Mouse (Mus musculus) mature B cell (primary cell): Measurements from ENCODE around the gene Olfr1489.
"Not testable (repeated sequence)": the region's sequence is repeated elsewhere in the genome, so short reads cannot be mapped to it uniquely, and the experiment has no call there.

ENCODE experiments used
- in situ Hi-C: fragments of 300-500 bp; cut with MboI; formaldehyde crosslinking; loops from 2 replicates; pipeline ENCODE4 v1.14.3; 2019

Olfr1489 gene

DNA sequence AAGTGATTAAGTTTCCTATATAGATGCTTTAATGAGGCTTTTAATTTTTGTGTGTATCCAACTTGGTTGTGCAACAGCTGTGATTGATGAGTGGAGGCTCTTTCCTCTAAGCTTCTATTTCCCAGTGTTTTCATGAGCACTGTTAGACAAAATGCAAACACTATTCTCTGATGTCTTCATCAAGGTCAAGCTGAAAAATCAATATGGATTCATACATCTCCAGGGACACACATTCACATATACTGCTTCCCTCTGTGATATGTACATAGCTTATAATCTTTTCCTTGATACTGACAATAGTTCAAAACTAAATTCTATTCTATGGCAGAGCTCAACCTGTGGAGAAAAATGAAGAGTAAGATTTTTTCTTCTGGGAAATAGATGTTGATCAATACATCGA is at the start of gene Olfr1489:
Olfr1489 (plus strand) TSS at position 301 of the 400 bp plus-strand sequence.
- in situ Hi-C loops = no loop called here

DNA sequence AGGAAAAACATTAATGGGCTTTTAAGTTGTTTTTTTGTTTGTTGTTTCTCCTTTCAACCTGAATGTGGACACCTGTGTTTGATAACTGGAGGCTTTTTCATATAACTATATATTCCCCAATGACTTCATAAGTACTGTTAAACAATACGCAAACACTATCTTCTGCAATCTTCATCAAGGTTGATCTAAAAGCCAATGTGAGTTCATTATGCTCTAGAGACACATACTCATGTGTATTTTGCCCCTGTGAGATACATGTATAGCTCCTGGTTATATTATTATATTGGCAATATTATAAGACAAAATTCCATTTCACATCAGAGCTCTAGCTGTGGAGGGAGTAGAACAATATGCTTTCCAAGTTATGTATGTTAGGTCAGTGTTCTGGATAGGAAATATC is 48.2 kb upstream of the Olfr1489 start, which contains the start of gene Olfr1484:
Olfr1484 (plus strand) TSS at position 301 of the 400 bp plus-strand sequence.
- in situ Hi-C loops = no loop called here

DNA sequence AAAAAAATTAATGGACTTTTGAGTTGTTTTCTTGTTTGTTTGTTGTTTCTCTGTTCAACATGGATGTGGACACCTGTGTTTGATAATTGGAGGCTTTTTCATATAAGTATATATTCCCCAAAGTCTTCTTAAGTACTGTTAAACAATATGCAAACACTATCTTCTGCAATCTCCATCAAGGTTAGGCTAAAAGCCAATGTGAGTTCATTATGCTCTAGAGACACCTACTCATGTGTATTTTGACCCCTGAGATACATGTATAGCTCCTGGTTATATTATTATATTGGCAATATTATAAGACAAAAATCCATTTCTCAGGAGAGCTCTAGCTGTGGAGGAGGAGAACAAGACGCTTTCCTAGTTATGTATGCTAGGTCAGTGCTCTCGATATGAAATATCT is 14.3 kb upstream of the Olfr1489 start, which contains the start of gene Olfr1487:
Olfr1487 (plus strand) TSS at position 301 of the 400 bp plus-strand sequence.
- in situ Hi-C loops = not testable (repeated sequence)

DNA sequence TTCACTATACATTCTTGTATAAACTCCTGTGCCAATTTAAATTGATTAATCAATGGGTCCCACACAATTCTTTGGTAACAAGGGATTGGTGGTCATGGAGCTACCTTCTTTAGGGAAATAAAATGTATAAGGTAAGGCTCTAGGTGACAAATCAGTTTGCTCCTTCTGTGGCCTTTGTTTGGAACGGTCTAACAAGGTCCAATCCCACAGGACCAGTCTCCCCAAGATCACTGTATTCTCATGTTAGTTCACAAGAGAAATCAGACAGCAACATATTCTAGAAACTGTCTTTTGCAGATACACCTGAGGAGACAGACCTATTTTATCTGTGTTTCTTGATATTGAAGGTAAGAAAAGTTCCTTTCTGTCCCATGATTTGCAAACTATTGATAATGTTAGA is 19.4 kb downstream of the Olfr1489 start, which contains the start of gene Olfr1490:
Olfr1490 (plus strand) TSS at position 301 of the 400 bp plus-strand sequence.
- in situ Hi-C loops = no loop called here
